Mouse (Mus musculus) telencephalon, adult 2 months (tissue): ENCODE measurements around the gene Mtus2.

Source experiments
- DNase-seq: peaks from one replicate; pipeline ENCODE4 v3.0.0-alpha.2; 2011; ENCODE audit warnings: low read depth, low spot score

Gene Mtus2

DNA sequence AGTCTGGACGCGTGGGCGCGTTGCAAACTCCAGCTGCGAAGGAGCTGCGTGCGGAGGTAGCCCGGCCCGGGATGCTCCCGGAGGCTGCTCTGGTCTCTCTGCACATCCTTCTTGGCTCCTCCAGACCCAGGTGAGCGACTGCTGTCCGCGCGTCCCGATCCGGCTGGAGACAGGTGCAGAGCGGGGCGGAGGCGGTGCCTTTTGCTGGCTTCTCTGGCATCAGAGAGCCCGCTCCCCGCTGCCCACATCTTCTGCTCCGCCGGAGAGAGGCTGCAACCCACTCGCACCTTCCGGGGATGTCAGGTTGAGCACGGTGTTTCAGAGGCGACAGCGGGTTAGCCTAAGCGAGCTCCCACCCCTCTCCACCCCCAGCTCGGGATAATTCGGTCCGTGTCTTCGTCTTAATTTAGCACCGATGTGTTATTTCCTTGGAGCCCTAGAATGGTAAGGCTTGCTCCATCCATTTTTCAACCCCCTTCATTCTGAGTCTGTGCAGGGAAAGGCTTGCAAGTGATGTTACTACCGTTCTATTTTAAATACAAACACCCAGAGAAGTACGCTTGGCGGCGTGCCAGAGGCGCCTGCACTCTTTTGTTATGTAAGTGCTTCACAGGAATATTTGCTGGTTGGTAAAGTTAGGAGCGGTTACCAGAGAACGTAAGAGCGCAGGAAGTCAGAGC, 612 bp downstream of the Mtus2 start:
- DNase-seq: peak; percentile 97

DNA sequence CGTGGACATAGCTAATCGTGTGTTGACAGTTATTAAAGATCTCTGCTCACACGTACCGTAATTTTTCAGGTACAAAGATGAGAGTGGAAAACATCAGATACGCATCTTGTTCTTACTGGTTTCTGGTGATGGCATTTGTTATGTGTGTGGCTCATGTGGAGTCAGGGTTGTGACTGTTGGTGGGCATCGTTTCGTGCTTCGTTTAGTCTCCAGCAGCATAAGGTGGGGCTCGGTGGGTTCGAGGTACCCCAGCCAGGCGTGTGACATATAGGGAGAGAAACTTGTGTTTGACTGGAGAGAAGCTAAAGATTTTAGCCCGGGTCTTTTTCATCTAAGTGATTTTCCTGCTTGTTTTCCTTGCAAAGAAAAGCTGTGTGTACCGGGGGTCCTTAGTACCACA, 1.4 kb downstream of the Mtus2 start:
- DNase-seq: no peak

DNA sequence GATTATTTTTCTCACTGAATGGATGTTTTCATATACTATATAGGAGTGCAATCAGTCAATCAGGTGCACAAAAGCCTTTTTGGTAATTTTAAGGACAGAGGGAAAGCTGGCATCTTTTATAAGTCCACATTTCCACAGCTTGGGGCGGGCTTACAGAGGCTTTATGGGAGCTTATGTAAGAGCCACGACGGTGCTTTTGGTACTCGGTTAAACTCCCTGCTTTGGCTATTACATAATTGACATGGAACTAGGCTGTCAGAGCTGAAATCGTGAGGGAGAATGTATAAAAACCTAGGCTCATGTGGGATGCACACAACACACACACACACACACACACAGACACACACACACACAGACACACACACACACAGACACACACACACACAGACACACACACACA, 2.0 kb downstream of the Mtus2 start:
- peak; percentile 92 for DNase-seq

DNA sequence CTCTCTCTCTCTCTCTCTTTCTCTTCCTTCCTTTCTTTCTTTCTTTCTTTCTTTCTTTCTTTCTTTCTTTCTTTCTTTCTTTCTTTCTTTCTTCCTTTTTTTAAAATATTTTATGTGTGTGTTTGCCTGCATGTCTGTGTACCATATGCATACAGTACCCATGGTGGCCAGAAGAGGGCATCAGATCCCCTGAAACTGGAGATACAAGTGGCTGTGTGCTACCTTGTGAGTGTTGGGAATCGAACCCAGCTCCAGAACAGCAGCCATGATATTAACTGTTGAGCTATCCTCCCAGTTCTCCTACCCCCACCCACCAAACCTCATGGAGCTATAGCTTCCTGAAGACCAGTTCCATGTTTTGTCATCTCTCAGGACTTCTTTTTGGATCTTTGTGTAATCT, 3.7 kb downstream of the Mtus2 start:
- DNase-seq: no peak

DNA sequence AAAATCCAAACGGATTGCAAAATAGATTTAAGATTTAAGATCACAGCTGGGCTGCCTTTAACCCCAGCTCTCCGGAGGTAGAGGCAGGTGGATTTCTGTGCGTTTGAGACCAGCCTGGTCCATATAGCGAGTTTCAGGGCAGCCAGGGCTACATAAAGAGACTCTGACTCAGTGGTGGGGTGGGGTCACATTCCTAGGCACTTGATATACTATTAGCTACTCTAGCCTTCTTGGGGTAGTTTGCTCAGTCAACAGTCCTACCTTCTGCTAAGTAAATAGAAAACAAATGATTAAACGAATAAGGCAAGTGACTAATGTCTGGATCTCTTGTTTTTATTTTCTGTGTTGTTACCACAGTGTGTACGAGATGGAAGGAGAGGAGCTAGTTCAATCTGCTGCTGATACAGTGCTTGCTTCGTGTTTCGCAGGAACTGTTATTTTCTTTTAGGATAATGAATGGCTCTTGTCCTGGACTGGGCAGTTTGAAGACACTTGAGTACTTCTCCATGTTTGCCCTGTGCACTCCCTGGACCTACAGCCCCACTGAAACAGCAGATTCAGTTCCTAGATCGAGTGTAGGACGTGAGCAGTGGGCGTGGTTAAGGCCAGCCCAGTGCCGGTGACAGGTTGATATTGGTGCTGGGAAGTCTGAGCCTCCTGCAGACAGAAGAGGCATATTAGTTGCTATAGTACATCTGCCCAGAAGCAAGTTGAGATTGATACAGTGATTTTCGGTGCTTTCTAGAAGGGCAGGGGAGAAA, 6.9 kb downstream of the Mtus2 start:
- no peak for DNase-seq

DNA sequence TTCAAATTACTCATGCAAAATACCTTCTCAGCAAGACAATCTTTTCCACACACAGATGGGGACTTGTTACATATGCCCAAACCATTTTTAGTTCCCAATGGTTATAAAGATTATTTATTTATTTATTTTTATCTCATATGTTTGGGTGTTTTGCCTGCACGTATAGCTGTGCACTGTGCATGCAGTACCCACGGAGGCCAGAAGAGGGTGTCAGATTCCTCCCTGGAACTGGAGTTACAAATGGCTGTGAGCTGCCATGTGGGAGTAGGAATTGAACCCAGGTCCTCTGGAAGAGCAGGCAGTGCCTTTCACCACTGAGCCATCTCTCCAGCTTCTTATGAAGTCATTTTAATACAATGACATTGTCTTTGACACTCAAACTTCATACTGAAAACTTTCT, 7.7 kb downstream of the Mtus2 start:
- DNase-seq: no peak

DNA sequence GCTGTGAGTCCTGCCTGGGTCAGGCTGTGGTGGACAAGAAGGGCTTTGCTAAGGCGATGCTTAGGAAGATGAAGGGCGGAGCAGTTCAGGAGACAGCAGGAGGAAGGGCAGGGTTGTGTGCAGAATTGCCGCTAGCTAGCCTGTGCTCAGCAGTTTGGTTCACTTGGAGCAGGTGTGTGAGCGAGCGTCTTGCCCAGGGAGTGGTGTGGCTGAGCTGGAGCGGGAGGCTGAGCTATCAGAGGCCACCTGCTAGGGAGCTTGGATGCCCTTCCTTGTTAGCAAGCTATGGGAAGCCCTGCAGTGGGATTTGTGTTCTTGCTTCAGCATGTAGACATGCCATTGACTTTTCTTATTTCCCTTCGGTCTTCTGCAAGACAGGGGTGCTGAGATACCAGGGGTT, 9.5 kb downstream of the Mtus2 start:
- DNase-seq: no peak

DNA sequence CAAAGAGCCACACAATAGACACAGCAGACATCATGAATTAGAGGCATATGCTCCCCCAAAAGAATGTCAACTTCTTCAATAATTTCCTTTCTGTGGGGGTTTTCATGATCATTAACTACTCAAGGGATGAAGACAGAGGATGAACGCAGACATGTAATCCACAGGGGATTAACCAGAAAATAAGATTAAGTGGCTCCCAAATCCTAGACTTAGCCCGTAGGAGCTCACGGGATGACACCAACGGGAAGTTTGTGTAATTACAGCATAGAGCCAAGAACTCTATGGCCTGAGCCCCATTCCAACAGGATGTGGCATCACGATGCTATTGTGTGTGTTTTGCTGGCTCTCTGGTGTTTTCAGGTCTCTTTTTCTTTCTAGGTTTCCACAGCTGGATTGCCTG, 12.4 kb downstream of the Mtus2 start:
- no peak for DNase-seq

DNA sequence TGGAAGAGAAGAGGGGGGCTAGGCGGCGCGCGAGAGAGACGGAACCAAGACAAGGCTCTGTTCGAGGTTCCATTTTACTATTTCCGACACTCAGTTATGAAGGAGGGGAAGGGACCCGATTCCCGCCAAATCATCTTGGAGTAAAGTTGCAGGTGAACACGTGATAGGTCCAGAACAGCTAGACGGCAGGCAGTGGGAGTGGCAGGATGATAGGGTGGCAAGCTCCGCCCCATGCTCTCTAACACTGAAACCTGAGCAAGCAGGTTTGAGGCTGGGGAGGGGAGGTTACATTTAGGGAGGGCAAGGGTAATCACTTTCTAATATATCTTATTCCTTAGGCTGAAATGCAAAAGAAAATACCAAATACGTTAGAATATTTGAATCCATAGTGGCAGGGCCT, 18.9 kb downstream of the Mtus2 start:
- DNase-seq: no peak

DNA sequence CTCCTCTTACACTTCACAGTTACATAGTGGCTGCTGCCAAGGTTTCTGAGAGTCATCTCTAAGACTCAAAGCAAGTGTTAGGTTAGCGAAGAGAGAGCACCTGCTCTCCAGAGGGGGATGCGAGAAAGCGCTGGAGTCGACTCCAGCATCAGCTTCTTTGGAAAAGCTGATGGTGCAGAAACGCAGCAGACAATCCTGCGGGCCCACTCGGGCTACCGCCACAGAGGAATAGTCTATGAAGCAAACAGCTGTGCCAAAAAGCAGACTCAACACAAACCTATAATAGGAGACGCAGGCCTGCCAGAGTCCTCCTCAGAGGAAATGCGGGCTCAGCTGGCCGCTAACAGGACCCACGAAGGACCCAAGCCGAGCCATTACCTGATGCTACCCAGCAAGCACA, 23.5 kb downstream of the Mtus2 start:
- no peak for DNase-seq

DNA sequence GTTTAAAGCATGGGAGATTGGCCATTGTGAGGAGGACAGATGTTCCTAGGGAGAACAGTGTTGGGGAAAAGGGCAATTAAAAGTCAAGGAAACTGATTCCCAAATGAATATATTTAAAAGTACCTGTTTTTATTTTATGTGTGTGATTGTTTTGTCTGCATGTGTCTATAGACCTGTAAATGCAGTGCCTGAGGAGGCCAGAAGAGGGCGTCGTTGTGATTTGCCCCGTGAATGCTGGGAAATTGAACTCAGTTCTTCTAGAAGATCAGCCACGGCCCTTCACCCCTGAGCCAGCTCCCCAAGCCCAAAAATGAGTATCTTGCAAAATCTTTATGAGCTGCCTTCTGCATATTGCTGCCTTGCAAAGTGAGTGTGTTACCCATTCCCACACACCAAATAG, 33.2 kb downstream of the Mtus2 start:
- no peak for DNase-seq

DNA sequence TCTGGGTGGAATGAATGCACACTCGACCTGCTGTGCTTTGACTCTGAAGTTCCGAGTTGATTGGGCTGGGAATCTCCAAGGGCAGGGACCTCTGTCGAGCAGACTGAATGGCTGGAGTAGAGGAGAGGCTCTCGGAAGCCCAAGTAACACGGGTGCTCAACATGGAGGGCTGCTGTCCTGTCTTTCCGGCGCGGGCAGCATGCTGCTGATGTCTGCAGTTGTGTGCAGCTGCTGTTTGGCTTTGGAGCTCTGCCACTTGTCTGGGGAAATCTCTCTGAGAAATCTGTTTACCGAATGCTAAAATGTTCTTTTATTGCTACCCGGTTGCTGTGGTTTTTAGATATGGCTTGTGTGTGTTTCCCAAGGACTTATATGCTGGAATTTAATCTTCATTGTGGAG, 33.7 kb downstream of the Mtus2 start:
- no peak for DNase-seq

DNA sequence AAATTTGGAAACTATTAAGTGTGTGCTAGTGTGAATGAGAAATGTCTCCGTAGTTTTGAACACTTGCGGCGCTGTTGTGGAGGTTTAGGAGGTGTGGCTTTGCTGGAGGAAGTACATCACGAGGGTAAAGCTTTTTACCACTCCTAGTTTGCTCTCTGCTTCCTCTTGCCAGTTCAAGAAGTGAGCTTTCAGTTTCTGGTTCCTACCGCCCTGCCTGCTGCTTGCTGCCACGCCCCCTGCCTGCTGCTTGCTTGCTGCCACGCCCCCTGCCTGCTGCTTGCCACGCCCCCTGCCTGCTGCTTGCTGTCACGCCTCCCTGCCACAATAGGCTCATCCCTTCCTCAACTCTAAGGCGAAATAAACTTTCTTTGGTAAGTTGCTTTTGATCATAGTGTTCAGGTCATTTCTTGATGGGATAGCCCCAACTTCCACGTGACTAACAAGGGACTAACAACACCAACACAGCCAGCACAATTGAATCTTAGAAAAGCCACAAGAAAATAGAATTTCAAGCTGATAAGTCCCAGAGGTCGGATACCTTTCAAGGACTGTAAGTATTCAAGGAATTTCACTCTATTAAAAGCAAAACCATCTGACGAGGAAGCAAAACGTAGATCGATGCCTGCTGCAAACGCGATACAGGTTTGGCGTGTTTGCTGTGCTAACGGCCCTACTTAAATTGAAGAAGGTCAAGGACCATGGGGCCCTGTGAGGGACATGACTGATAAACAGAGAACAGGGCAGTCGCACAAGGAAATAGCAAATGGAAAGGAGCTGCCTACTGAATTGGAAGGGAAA, 35.7 kb downstream of the Mtus2 start:
- DNase-seq: no peak

DNA sequence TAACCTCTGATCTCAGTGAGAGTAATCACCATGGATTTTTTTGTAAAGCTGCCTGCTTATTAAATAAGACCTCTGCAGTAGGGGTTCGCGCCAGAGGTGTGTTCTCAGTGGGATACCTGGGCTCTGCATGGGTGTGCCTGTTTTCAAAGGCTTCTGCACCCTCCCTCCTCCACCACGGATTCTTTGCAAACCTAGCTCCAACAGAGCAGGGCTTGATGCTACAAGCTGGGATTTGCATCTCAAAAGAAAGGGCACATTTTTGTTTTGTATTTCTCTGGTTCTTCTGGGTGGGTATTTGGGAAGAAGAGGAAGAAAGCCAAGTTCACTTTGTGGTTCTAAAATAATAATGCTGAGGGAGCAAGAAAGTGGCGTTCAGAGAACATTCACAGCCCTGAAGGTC, 48.1 kb downstream of the Mtus2 start:
- no peak for DNase-seq

DNA sequence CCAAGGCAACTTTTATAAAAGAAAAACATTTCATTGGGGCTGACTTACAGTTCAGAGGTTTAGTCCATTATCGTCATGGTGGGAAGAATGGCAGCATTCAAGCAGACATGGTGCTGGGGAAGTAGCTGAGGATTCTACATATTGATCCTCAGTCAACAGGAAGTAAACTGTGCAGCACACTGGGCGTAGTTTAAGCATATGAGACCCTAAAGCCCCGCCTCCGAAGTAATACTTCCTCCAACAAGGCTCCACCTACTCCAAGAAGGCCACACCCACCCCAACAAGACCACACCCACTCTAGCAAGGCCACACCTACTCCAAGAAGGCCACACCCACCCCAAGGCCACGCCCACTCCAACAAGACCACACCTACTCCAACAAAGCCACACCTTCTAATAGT, 55.0 kb downstream of the Mtus2 start:
- no peak for DNase-seq

DNA sequence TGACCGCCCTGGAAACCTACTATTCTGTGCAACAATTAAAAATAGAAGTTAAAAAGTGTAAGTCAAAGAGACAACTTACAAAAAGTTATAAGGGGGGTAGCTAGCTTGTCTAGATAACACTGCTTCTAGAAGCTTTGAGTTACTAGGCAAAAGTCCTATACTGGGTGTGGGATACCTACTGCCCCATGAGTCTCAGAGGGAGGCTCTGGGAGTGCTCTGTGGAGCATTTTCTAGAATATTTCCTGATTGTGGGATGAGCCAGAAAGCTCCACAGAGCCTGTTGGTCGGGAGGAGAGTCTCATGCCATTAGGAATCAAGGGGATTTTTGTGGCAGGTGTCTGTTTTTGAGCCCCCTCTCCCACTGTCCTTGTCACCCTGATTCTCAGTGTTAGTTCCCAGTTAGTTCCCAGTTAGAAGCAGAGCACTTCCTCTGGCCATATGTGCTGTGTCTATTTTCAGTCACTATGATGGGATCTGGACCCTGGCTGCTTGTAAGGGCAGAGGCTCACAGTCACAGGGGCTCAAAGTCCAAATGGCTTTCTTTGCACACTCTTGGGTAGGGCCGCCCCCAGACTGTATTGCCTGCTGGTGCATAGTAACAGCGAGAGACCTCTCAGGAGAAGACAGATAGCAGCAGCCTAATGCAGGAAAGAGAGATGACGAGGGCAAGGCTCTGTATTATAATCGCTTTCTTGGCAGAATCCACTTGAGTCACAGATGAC, 57.2 kb downstream of the Mtus2 start:
- DNase-seq: no peak

DNA sequence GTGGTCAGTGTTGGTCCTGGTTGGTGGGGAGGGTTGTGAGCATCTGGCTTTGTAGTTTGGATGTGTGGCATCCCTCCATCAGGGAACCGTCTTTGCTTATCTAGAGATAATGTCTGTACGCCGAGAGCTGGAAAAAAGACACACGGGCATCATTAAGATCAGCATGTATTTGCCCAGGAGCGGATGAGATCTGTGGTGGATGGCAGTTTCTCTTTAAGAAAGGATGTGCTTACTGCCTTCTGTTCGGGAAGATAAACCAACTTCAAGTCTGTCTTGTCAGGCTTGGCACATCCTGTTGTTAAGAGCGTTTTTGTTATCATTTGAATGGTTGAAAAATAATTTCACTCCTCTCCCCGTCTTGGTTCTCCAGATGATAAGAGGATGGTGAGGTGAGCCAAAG, 58.3 kb downstream of the Mtus2 start:
- no peak for DNase-seq

DNA sequence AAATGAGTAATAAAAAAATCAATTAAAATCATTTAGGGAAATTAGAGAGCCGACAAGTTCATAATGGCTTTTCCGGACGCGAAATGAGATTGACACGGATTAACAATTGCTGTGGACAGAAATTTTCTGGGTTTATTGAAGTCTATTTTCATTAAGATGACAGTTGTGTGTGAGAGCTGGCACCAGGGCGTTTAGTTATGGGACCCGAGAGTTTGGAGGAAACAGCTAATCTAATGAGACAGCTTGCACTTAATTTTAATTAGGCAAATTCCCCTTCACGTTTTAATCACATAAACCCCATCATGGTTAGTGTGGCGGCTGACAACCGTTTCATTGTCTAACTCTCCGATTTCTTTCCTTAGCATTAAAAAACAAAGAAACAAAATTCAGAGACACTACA, 60.3 kb downstream of the Mtus2 start:
- no peak for DNase-seq

DNA sequence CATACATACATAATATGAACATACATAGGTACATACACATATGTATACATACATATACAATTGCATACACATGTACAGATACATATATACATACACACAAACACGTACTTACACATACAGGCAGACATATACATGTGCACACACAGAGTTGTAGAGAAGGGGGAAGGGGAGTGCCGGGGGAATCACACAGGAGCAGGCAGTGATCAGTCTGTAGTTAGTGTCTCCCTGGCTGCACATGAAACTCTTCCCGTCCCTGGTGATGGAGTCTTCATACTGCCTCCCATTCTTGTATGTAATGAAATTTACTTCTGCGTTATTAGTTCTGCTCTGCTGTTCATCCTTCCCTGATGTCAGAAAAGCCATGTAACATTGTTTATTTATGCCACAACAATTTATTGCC, 65.7 kb downstream of the Mtus2 start:
- DNase-seq: no peak

DNA sequence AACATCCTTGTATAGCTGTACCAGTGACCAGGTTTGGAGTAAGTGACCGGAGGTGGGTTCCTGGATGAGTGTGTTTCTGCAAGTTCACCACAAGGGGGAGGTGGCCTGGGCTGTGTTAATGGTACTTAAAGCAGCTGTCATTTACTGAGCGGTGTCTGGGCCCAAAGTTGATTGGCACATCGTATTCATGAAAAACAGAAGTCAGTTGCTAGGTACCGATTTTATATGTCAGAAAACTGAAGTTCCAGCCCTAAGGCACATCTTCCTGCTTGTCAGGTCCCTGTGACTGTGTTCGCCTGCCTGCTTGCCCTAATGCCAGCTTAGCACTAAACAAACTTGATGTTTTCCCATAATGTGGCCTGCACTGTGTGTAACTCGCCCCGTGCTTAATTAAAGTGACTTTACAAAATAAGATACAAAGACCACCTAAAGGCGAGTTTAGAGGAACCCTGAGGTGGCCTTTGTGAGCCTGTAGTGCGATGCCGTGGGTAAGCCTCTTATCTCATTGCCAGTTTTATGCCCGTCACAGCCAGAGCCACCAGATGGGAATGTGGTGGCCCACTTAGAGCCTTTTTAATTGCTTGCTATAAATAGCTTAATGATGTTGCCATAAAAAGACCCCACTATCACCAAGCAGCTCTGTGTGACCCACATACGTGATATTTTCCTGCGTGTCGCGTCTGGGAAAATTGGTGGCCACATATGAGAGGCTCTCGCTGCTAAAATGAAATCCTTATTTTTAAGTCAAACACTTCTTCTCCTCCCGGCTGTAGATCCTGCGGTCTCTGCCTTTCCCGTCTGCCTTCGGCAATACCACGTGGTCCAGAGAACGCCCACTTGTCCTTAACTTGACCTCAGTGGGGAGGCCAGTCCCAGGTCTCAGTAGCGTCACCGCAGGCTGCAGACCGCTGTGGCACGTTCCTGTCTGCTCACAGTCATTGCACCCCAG, 69.6 kb downstream of the Mtus2 start:
- peak; percentile 21 for DNase-seq

DNA sequence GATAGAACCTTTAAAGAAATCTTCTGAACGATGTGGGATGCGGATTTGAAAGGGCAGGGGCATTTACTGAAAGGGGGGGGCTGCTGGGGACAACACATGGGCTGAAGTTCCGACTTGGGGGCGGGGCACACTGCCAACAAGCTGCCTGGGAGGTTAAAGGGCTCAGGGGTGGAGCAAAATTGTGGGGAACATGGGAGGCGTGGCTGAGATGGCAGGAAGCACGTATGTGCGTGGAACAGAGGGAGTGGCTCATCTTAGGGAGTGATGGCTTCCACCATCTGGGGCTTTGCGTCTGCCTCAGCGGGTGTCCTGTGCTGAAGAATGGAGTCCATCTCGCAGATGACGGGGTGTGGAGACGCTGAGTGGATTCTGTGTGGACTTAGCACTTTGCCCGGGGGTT, 70.9 kb downstream of the Mtus2 start:
- no peak for DNase-seq
